Mouse (Mus musculus) neutrophil, adult 59 days (primary cell): ENCODE data around the gene BC117090. TPM values are rescaled to one million over a fixed set of nuclear protein-coding genes. Genes with fewer than 3 reads are reported as not detected.

Experiments used
- total RNA-seq, 2 experiments: library from RNA; stranded (reverse); gene quantifications; 1 replicate in 1 of 2; 2 replicates in 1 of 2; pipeline ENCODE4 v1.2.4; 2023

Gene BC117090
- not detected for total RNA-seq

GRCm38 (mm10) chr16:36334232-36334631 lies at the start of gene BC117090:
BC117090 (minus strand) TSS chr16:36334332.

GRCm38 (mm10) chr16:36367648-36368047 lies 33.5 kb upstream of the BC117090 start, which contains the start of gene BC100530:
BC100530 (minus strand) TSS chr16:36367748.

DNA sequence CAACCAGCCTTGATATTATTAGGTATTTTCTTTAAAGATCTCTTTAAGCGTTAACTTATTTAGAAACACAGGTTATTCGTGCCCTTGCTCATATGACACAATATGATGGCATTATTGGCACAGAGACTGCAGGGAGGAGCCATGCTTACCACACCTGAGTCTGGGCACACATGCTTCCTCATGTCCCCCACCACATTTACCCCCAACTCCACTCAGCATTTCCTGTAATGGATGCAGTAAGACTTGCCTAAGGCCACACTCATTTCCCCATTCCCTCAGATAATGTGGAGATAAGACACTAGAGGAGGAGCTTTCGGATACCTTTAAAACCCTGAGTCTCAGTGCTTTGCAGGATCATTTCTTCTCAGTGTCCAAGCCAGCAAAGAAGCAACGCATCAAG lies 57.3 kb downstream of the BC117090 start, which contains the start of gene Stfa1:
Gene Stfa1, plus strand, starts transcription at position 156 of the 400 bp plus-strand sequence.

Other genes starting within 250 kb of the BC117090 start
- not detected for gene Csta1, start 203.1 kb downstream of the BC117090 start, total RNA-seq
- 10 to 100 TPM; 57.4 to 66.5 TPM for gene Stfa2l1, start 177.5 kb downstream of the BC117090 start, total RNA-seq
- gene Gm5483, start 150.1 kb downstream of the BC117090 start, total RNA-seq, result 10 to 100 TPM; 25.4 to 28.3 TPM
- gene Gm5416, start 123.9 kb downstream of the BC117090 start, total RNA-seq, result not detected
- gene 2010005H15Rik, start 112.9 kb downstream of the BC117090 start, total RNA-seq, result not detected
- gene Stfa1, start 57.4 kb downstream of the BC117090 start, total RNA-seq, result 1 to 10 TPM; 3.9 to 5.7 TPM
- 1 to 10 TPM; 2.5 to 3.7 TPM for gene BC100530, start 33.4 kb upstream of the BC117090 start, total RNA-seq
- 1 to 10 TPM in 1 of 2 experiments, not detected in 1; 1.5 TPM for gene Stfa2, start 74.1 kb upstream of the BC117090 start, total RNA-seq
- 1 to 10 TPM; 1.4 to 2.2 TPM for gene Stfa3, start 121.1 kb upstream of the BC117090 start, total RNA-seq
- not detected for gene Casr, start 227.8 kb upstream of the BC117090 start, total RNA-seq